Mouse (Mus musculus) kidney, postnatal 0 days (tissue): ENCODE data around the gene Fam83d. TPM values are rescaled to one million over a fixed set of nuclear protein-coding genes. Genes with fewer than 3 reads are reported as not detected.
A peak's percentile ranks its signal among the peaks of the same experiment; 100 is the strongest.

ENCODE experiments used
- ATAC-seq: fragments of 200-750 bp; cut with Nextera tagmentation; replicated peaks from 2 replicates; pipeline ENCODE4 v1.8.0; 2017; ENCODE audit warnings: low read depth, moderate number of reproducible peaks, moderate TSS enrichment, moderate library complexity; ENCODE audit not compliant: low FRiP score
- DNase-seq: peaks from one replicate; pipeline ENCODE4 v3.0.0-alpha.2; 2016; ENCODE audit warnings: low spot score
- H3K27ac ChIP-seq: fragments of 300-500 bp; sonication (generic); 2 replicates; pipeline ENCODE4 v1.5.1; 2014; ENCODE audit warnings: mild to moderate bottlenecking
- H3K27me3 ChIP-seq: fragments of 300-500 bp; sonication (generic); 2 replicates; pipeline ENCODE4 v1.6.1; 2014; ENCODE audit warnings: low read length, mixed read lengths; ENCODE audit not compliant: insufficient read depth
- H3K36me3 ChIP-seq: fragments of 300-500 bp; sonication (generic); 2 replicates; pipeline ENCODE4 v1.6.1; 2014; ENCODE audit warnings: low read length, mixed read lengths; ENCODE audit not compliant: insufficient read depth
- H3K4me1 ChIP-seq: fragments of 300-500 bp; sonication (generic); replicated peaks from 2 replicates; pipeline ENCODE4 v1.6.1; 2014; ENCODE audit warnings: antibody characterized with exemption, low read length, mixed read lengths; ENCODE audit not compliant: insufficient read depth
- H3K4me2 ChIP-seq: fragments of 300-500 bp; sonication (generic); 2 replicates; pipeline ENCODE4 v1.6.1; 2014; ENCODE audit warnings: mild to moderate bottlenecking, low read length, moderate library complexity, mixed read lengths
- H3K4me3 ChIP-seq: fragments of 300-500 bp; sonication (generic); replicated peaks from 2 replicates; pipeline ENCODE4 v1.5.1; 2014; ENCODE audit warnings: low read depth, low read length
- H3K9ac ChIP-seq: fragments of 300-500 bp; sonication (generic); 2 replicates; pipeline ENCODE4 v1.6.1; 2014; ENCODE audit warnings: low read depth, low read length
- H3K9me3 ChIP-seq: fragments of 300-500 bp; sonication (generic); replicated peaks from 2 replicates; pipeline ENCODE4 v1.6.1; 2016; ENCODE audit warnings: low read length, inconsistent platforms, mixed read lengths
- CTCF ChIP-seq: IDR thresholded peaks from 2 replicates; pipeline ENCODE4 v1.5.1; 2016; ENCODE audit warnings: antibody characterized with exemption, low read depth, mild to moderate bottlenecking, moderate library complexity
- WGBS: fragments of 180-500 bp; shearing (Covaris S2); extraction: QIAGEN DNeasy Blood & Tissue Kit; methylation state at CpG from one replicate; pipeline ENCODE4 v1.1.7; 2014; 5-methylcytosine and 5-hydroxymethylcytosine counted together
- polyA plus RNA-seq: library from polyadenylated mRNA; unstranded; fragments of >200 nt; fragmentation: Nextera tagmentation; extraction: Ambion mirVana; gene quantifications from 2 replicates; pipeline ENCODE4 v1.2.1, GENCODE M21; 2015

Fam83d gene
- polyA plus RNA-seq, 1 experiment from 2014 or later, result 20.9 TPM

GRCm38 (mm10) chr2:158743518-158744141, 24.3 kb upstream of the Fam83d start:
- H3K9me3 ChIP-seq, result no peaks in the 10 kb centered on the region
- H3K4me2 ChIP-seq, result no peak overlapping the region
- no peak overlapping the region for H3K27ac ChIP-seq
- H3K27me3 ChIP-seq, result no peaks in the 10 kb centered on the region
- no peaks in the 10 kb centered on the region for H3K4me1 ChIP-seq
- no peaks in the 10 kb centered on the region for H3K36me3 ChIP-seq
- no peak for ATAC-seq
- no peak overlapping the region for H3K9ac ChIP-seq
- H3K4me3 ChIP-seq, result no peak overlapping the region
- DNase-seq, result no peak
- 86% methylated on average over 11 of the region's 11 CpGs for WGBS
- no peak for TF ChIP-seq CTCF

GRCm38 (mm10) chr2:158745049-158745482, 22.8 kb upstream of the Fam83d start:
- H3K9ac ChIP-seq, result no peak overlapping the region
- H3K36me3 ChIP-seq, result no peaks in the 10 kb centered on the region
- H3K4me2 ChIP-seq, result no peak overlapping the region
- peak; percentile 81 for TF ChIP-seq CTCF
- ATAC-seq (no peak), DNase-seq (peak; percentile 82)
- H3K4me1 ChIP-seq, result no peaks in the 10 kb centered on the region
- no peak overlapping the region for H3K4me3 ChIP-seq
- no peaks in the 10 kb centered on the region for H3K9me3 ChIP-seq
- 13% methylated on average over 2 of the region's 2 CpGs for WGBS
- H3K27ac ChIP-seq, result no peak overlapping the region
- H3K27me3 ChIP-seq, result no peaks in the 10 kb centered on the region

DNA sequence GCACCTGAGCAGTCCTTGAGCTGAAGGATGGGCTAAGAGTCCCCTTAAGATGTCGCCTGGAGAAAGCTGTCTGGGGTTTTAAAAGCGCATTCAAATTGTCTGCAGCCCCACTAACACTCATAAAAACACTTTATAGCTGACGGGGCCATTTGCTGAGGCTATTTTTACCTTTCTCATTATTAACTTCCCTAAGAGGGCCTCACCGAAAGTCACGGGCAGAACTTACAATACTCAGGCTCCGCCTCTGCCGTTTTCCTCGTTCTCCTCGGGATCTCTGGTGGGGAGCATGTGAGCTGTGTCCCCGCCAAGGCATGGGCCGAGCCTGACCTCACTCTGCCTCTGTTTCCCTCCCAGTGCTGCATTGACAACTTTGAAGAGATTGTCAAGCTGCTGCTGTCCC, 21.7 kb upstream of the Fam83d start:
- Histone ChIP-seq H3K27ac (no peak overlapping the region), H3K36me3 (no peaks in the 10 kb centered on the region), H3K9me3 (no peaks in the 10 kb centered on the region), H3K4me1 (no peaks in the 10 kb centered on the region), H3K4me3 (no peak overlapping the region), H3K27me3 (no peaks in the 10 kb centered on the region), H3K9ac (no peak overlapping the region), H3K4me2 (no peak overlapping the region)
- WGBS, result 53% methylated on average over 11 of the region's 11 CpGs
- DNase-seq, result no peak
- TF ChIP-seq CTCF, result no peak
- no peak for ATAC-seq

GRCm38 (mm10) chr2:158749366-158749765, 18.5 kb upstream of the Fam83d start:
- Histone ChIP-seq H3K27ac (no peak overlapping the region), H3K27me3 (no peaks in the 10 kb centered on the region), H3K4me2 (no peak overlapping the region), H3K4me3 (no peak overlapping the region), H3K4me1 (no peaks in the 10 kb centered on the region), H3K9ac (no peak overlapping the region), H3K36me3 (no peaks in the 10 kb centered on the region), H3K9me3 (no peaks in the 10 kb centered on the region)
- no peak for ATAC-seq
- no peak for TF ChIP-seq CTCF
- no peak for DNase-seq
- 88% methylated on average over 9 of the region's 9 CpGs for WGBS

DNA sequence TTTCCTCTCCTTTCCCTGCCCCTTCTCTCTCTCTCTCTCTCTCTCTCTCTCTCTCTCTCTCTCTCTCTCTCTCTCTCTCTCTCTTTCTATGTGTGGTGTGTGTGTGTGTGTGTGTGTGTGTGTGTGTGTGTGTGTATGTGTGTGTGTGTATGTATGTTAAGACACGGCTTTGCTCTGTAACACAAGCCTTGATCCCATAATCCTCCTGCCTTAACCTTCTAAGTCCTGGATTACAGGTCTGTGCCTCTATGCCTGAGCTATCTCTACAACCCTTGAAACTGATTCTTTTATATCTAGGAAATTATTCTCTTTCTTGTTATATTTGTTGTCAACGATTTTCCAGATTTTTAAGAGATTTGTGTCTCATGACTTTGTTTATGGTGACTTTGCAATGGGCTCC, 7.7 kb upstream of the Fam83d start:
- Histone ChIP-seq H3K4me1 (no peaks in the 10 kb centered on the region), H3K36me3 (0 out of 2 replicates have a peak, but pooled peaks cover 5% of the 10 kb centered on the region), H3K4me2 (no peak overlapping the region), H3K9me3 (no peaks in the 10 kb centered on the region), H3K9ac (no peak overlapping the region), H3K27me3 (no peaks in the 10 kb centered on the region), H3K27ac (no peak overlapping the region), H3K4me3 (no peak overlapping the region)
- TF ChIP-seq CTCF, result no peak
- ATAC-seq (no peak), DNase-seq (no peak)
- WGBS, result 74% methylated on average over 2 of the region's 2 CpGs

DNA sequence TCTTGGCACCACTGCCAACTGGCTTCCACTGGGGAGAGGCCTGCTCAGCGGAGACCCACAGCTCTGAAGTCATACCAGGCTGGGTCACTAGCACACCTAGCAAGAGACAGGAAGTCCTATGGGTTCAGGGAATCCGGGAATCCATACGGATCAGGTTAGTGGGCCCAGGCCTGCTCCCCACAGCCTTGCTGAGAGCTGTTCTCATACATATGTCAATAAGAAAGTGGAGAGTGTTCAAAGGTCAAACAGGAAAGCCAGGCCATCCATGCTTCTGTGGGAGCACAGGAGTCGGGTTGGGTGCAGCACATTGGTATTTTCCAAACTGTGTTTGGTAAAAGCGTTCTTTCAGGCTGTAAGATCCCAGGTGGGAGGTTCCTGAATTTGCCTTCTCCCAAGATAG, 5.6 kb upstream of the Fam83d start:
- ATAC-seq, result no peak

DNA sequence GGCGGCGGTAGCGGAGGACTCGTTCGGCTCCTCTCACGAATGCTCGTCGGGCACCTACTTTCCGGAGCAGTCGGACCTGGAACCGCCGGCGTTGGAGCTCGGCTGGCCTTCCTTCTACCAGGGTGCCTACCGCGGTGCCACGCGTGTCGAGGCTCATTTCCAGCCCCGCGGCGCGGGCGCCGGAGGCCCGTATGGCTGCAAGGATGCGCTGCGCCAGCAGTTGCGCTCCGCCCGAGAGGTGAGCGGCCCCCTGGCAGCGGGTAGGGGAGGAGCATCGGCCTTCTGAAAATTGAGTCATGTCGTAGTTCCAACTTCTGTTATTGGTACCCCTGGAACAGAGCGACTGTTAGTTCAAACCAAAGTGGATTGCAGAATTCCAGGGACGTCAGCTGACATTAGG, 457 bp downstream of the Fam83d start:
- Histone ChIP-seq H3K9me3 (no peaks in the 10 kb centered on the region), H3K4me1 (peaks cover 36% of the 10 kb centered on the region), H3K9ac (peak overlapping the region; percentile 41), H3K27me3 (no peaks in the 10 kb centered on the region), H3K36me3 (no peaks in the 10 kb centered on the region), H3K27ac (no peak overlapping the region), H3K4me3 (peak overlapping the region; percentile 64), H3K4me2 (peak overlapping the region; percentile 77)
- TF ChIP-seq CTCF, result no peak
- under 1% methylated on average over 37 of the region's 37 CpGs for WGBS
- no peak; the same call in 1 of the 2 replicates for ATAC-seq
- peak; percentile 43 for DNase-seq

More for the DNA sequence above, 5.6 kb upstream of the Fam83d start:
- H3K9me3 ChIP-seq, result no peaks in the 10 kb centered on the region
- no peak for TF ChIP-seq CTCF
- H3K4me2 ChIP-seq, result no peak overlapping the region
- H3K4me3 ChIP-seq, result no peak overlapping the region
- WGBS, result 86% methylated on average over 5 of the region's 5 CpGs
- no peak overlapping the region for H3K27ac ChIP-seq
- no peaks in the 10 kb centered on the region for H3K27me3 ChIP-seq
- H3K4me1 ChIP-seq, result no peaks in the 10 kb centered on the region
- H3K36me3 ChIP-seq, result 0 out of 2 replicates have a peak, but pooled peaks cover 5% of the 10 kb centered on the region
- no peak overlapping the region for H3K9ac ChIP-seq
- DNase-seq, result no peak
